In genomic region chr4:106707957-106708356, GRCm38 (mm10) we compare ENCODE assay signal across 9 mouse cellular contexts. TPM values are rescaled to one million over a fixed set of nuclear protein-coding genes. Genes with fewer than 3 reads are reported as not detected.
DNase-seq lines count a peak whose midpoint lies in the region; ATAC-seq and TF ChIP-seq lines count a peak whose summit lies in the region.
"Had no signal": no experiment of that assay in that cellular context is flagged by ENCODE, and none has a peak within 500 bp of the region (broad histone marks: within the 10 kb centered on the region; RNA-seq: fewer than 3 reads in every experiment).

No protein-coding gene starts in this region.

- H3K4me3 ChIP-seq in lung, embryonic 14.5 days (ENCODE audit: low read depth, low read length), result no peak overlapping the region
- H3K4me3 ChIP-seq in intestine, postnatal 0 days (ENCODE audit: low read depth, low read length), result 0 out of 2 replicates have a peak overlapping the region, but pooled peaks have one; percentile 14
- H3K4me3 ChIP-seq in neural tube, embryonic 14.5 days (ENCODE audit: low read depth, low read length), result no peak overlapping the region
- H3K4me3 ChIP-seq in left cerebral cortex, adult 2 months, result no peak overlapping the region
- H3K4me3 ChIP-seq: myocyte had no signal

- TF ChIP-seq CTCF in lung, embryonic 14.5 days (IDR thresholded peaks at IDR 0.05; ENCODE audit: low read depth), result no peak
- no peak for TF ChIP-seq CTCF in intestine, postnatal 0 days (IDR thresholded peaks at IDR 0.05; ENCODE audit: low read depth)
- no peak for TF ChIP-seq CTCF in left cerebral cortex, adult 2 months (IDR thresholded peaks at IDR 0.05)

- no peaks in the 10 kb centered on the region for H3K9me3 ChIP-seq in lung, embryonic 14.5 days (ENCODE audit: low read depth, low read length)
- H3K9me3 ChIP-seq in intestine, postnatal 0 days (ENCODE audit: control insufficient read depth), result no peaks in the 10 kb centered on the region
- H3K9me3 ChIP-seq in neural tube, embryonic 14.5 days (ENCODE audit: control insufficient read depth, low read length), result no peaks in the 10 kb centered on the region

- H3K27ac ChIP-seq in lung, embryonic 14.5 days (ENCODE audit: low read depth), result no peak overlapping the region
- H3K27ac ChIP-seq in intestine, postnatal 0 days (ENCODE audit: low read depth, low read length), result peak overlapping the region; percentile 46; the same call in 1 of the 2 replicates
- H3K27ac ChIP-seq in neural tube, embryonic 14.5 days (ENCODE audit: low read depth, low read length), result no peak overlapping the region
- H3K27ac ChIP-seq in left cerebral cortex, adult 2 months, result no peak overlapping the region

- no peaks in the 10 kb centered on the region for H3K4me1 ChIP-seq in lung, embryonic 14.5 days (ENCODE audit: insufficient read depth)
- H3K4me1 ChIP-seq in intestine, postnatal 0 days (replicated peaks; ENCODE audit: control insufficient read depth, insufficient read depth, low read length), result peaks cover 2% of the 10 kb centered on the region; the same call in 1 of the 2 replicates
- peaks cover 12% of the 10 kb centered on the region; the same call in 1 of the 2 replicates for H3K4me1 ChIP-seq in neural tube, embryonic 14.5 days (ENCODE audit: control insufficient read depth, insufficient read depth, low read length)

- no peaks in the 10 kb centered on the region for H3K27me3 ChIP-seq in lung, embryonic 14.5 days (ENCODE audit: insufficient read depth, low read length)
- no peaks in the 10 kb centered on the region for H3K27me3 ChIP-seq in intestine, postnatal 0 days (replicated peaks; ENCODE audit: control insufficient read depth, insufficient read depth, low read length)
- no peaks in the 10 kb centered on the region for H3K27me3 ChIP-seq in neural tube, embryonic 14.5 days (ENCODE audit: control insufficient read depth, insufficient read depth, low read length)

- ATAC-seq in lung, embryonic 14.5 days (ENCODE audit: insufficient read depth), result peak; percentile 43; the same call in 1 of the 2 replicates
- ATAC-seq in intestine, postnatal 0 days, result peak; percentile 86
- ATAC-seq in neural tube, embryonic 14.5 days (ENCODE audit: low read depth), result 0 out of 2 replicates have a peak, but pooled peaks have one; percentile 10
- no peak for ATAC-seq in megakaryocyte progenitor cell, adult 5-6 weeks (replicated peaks; ENCODE audit: poor library complexity)

- DNase-seq in lung, embryonic 14.5 days, result no peak
- DNase-seq in lung, postnatal 25 days (ENCODE audit: low spot score), result no peak
- DNase-seq in adrenal gland, postnatal 14 days, result peak; percentile 49
- no peak for DNase-seq in left cerebral cortex, adult 8-10 months (ENCODE audit: low spot score in 2 of 2)
- DNase-seq in left cerebral cortex, adult 2 months (ENCODE audit: extremely low spot score in 1 of 2, low spot score in 2 of 2), result no peak

- intact Hi-C loops in left cerebral cortex, adult 2 months (cut with DNase I), result loop anchor here (1.0 to 10.0 kb wide), 3 partner anchors 77 to 233 kb away; no protein-coding TSS in a partner anchor

- WGBS in lung, embryonic 14.5 days, result 39% methylated on average over 5 of the region's 5 CpGs
- 24% methylated on average over 5 of the region's 5 CpGs for WGBS in intestine, postnatal 0 days
- WGBS in neural tube, embryonic 14.5 days, result 28% methylated on average over 5 of the region's 5 CpGs

- peak overlapping the region; percentile 49 for H3K4me2 ChIP-seq in lung, embryonic 14.5 days
- H3K4me2 ChIP-seq in intestine, postnatal 0 days (replicated peaks; ENCODE audit: low read depth), result peak overlapping the region; percentile 60
- H3K4me2 ChIP-seq in neural tube, embryonic 14.5 days (ENCODE audit: low read depth, low read length), result no peak overlapping the region

- H3K9ac ChIP-seq in lung, embryonic 14.5 days, result no peak overlapping the region
- H3K9ac ChIP-seq in intestine, postnatal 0 days (ENCODE audit: low read depth, low read length), result peak overlapping the region; percentile 8; the same call in 1 of the 2 replicates
- H3K9ac ChIP-seq in neural tube, embryonic 14.5 days (replicated peaks; ENCODE audit: low read depth, low read length), result no peak overlapping the region

- no peaks in the 10 kb centered on the region for H3K36me3 ChIP-seq in lung, embryonic 14.5 days (ENCODE audit: insufficient read depth)
- H3K36me3 ChIP-seq in intestine, postnatal 0 days (ENCODE audit: control insufficient read depth, insufficient read depth), result no peaks in the 10 kb centered on the region
- H3K36me3 ChIP-seq in neural tube, embryonic 14.5 days (ENCODE audit: control insufficient read depth, insufficient read depth, low read length), result no peaks in the 10 kb centered on the region

RNA-seq across cellular contexts. Expression of gene Mroh7, which starts 22.8 kb away (rescaled TPM):
- polyA plus RNA-seq in lung, embryonic 14.5 days (2014; fragmentation: Nextera tagmentation; extraction: Ambion mirVana), result 0.08 and 0.22 TPM in 2 replicates
- total RNA-seq in adrenal gland, postnatal 14 days (2021), result 0.41 and 2.9 TPM in 2 replicates
- 0.33 TPM in 2 replicates for polyA plus RNA-seq in intestine, postnatal 0 days (2015; fragmentation: Nextera tagmentation; extraction: Ambion mirVana)
- polyA plus RNA-seq in neural tube, embryonic 14.5 days (2014; fragmentation: Nextera tagmentation; extraction: Ambion mirVana), result 1.1 and 1.4 TPM in 2 replicates
- total RNA-seq in left cerebral cortex, adult 8-10 months (2022), result 1 to 10 TPM; 3.2 to 5.7 (median 4.0) TPM
- total RNA-seq in left cerebral cortex, adult 2 months (2021), result 1 to 10 TPM; 3.1 to 4.6 TPM
- not detected in 2 replicates for total RNA-seq in megakaryocyte progenitor cell, adult 5-6 weeks (2015)
- total RNA-seq in megakaryocyte progenitor cell, adult 5-6 weeks (2017), result not detected in 2 replicates
- polyA plus RNA-seq: myocyte had no signal

RNA-seq across cellular contexts. Expression of gene Fam151a, which starts 25.7 kb away (rescaled TPM):
- 0.27 and 0.30 TPM in 2 replicates for polyA plus RNA-seq in lung, embryonic 14.5 days (2014; fragmentation: Nextera tagmentation; extraction: Ambion mirVana)
- 0.26 TPM in 1 of 2 replicates, not detected in the other for total RNA-seq in adrenal gland, postnatal 14 days (2021)
- 0.25 and 0.31 TPM in 2 replicates for polyA plus RNA-seq in intestine, postnatal 0 days (2015; fragmentation: Nextera tagmentation; extraction: Ambion mirVana)
- polyA plus RNA-seq in neural tube, embryonic 14.5 days (2014; fragmentation: Nextera tagmentation; extraction: Ambion mirVana), result not detected in 2 replicates
- total RNA-seq in left cerebral cortex, adult 8-10 months (2022), result under 1 TPM in 1 of 4 experiments, not detected in 3; 0.30 TPM
- total RNA-seq in left cerebral cortex, adult 2 months (2021), result not detected
- total RNA-seq in megakaryocyte progenitor cell, adult 5-6 weeks (2015), result not detected in 2 replicates
- not detected in 2 replicates for total RNA-seq in megakaryocyte progenitor cell, adult 5-6 weeks (2017)
- polyA plus RNA-seq: myocyte had no signal

RNA-seq across cellular contexts. Expression of gene Ttc4, which starts 29.2 kb away (rescaled TPM):
- 79.1 and 80.4 TPM in 2 replicates for polyA plus RNA-seq in lung, embryonic 14.5 days (2014; fragmentation: Nextera tagmentation; extraction: Ambion mirVana)
- 26.0 and 30.3 TPM in 2 replicates for total RNA-seq in adrenal gland, postnatal 14 days (2021)
- 29.7 and 35.0 TPM in 2 replicates for polyA plus RNA-seq in intestine, postnatal 0 days (2015; fragmentation: Nextera tagmentation; extraction: Ambion mirVana)
- polyA plus RNA-seq in neural tube, embryonic 14.5 days (2014; fragmentation: Nextera tagmentation; extraction: Ambion mirVana), result 128 and 134 TPM in 2 replicates
- 10 to 100 TPM; 39.8 to 43.6 (median 42.1) TPM for total RNA-seq in left cerebral cortex, adult 8-10 months (2022)
- total RNA-seq in left cerebral cortex, adult 2 months (2021), result 10 to 100 TPM; 44.8 to 47.7 TPM
- 32.2 and 42.5 TPM in 2 replicates for total RNA-seq in megakaryocyte progenitor cell, adult 5-6 weeks (2015)
- 24.9 and 28.2 TPM in 2 replicates for total RNA-seq in megakaryocyte progenitor cell, adult 5-6 weeks (2017)

RNA-seq across cellular contexts. Expression of gene Pars2, which starts 57.1 kb away (rescaled TPM):
- 14.3 and 14.5 TPM in 2 replicates for polyA plus RNA-seq in lung, embryonic 14.5 days (2014; fragmentation: Nextera tagmentation; extraction: Ambion mirVana)
- 6.3 and 8.6 TPM in 2 replicates for total RNA-seq in adrenal gland, postnatal 14 days (2021)
- 6.7 TPM in 2 replicates for polyA plus RNA-seq in intestine, postnatal 0 days (2015; fragmentation: Nextera tagmentation; extraction: Ambion mirVana)
- polyA plus RNA-seq in neural tube, embryonic 14.5 days (2014; fragmentation: Nextera tagmentation; extraction: Ambion mirVana), result 8.8 and 9.9 TPM in 2 replicates
- total RNA-seq in left cerebral cortex, adult 8-10 months (2022), result 1 to 10 TPM; 6.2 to 8.4 (median 7.7) TPM
- total RNA-seq in left cerebral cortex, adult 2 months (2021), result 1 to 10 TPM; 6.1 to 6.3 TPM
- 3.7 and 6.6 TPM in 2 replicates for total RNA-seq in megakaryocyte progenitor cell, adult 5-6 weeks (2015)
- 7.7 and 8.8 TPM in 2 replicates for total RNA-seq in megakaryocyte progenitor cell, adult 5-6 weeks (2017)
